9 mouse cellular contexts compared by ENCODE assay signal in the genomic region with DNA sequence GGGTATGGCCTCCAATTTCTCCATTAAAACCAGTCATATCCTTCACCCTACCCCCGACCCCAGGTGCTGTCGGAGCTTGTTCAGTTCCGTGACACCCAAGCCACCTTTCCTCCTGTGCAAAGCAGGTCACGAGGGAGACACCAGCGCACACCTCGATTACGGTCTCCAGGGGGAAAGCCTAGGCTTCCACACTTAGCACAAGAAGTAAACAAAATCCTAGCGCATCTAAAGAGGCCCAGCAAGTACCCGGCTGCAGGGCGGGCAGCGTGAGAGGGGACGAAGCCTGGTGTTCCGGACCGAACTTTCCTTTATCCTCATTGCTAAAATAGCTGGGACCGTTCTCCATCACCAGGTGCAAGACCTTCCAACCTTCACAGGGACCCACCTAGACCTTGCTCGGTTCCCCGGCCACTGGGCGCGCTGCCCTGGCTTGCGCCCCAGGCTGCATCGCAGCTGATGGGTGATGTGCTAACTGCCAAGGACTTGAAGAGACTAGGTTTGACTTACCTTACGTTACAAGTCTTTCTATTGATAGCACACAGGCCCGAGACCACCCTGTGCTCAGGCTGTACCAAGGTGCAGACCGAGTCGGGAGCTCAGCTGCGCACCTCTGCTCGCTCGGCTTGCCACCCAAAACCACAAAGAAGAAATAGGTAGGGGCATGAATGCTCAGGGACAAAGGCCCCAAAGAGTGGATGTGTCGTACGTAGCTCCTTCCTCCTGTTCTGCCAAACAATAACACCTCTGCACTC. TPM values are rescaled to one million over a fixed set of nuclear protein-coding genes. Genes with fewer than 3 reads are reported as not detected.
DNase-seq lines count a peak whose midpoint lies in the region; ATAC-seq and TF ChIP-seq lines count a peak whose summit lies in the region.
"Had no signal": no experiment of that assay in that cellular context is flagged by ENCODE, and none has a peak within 500 bp of the region (broad histone marks: within the 10 kb centered on the region; RNA-seq: fewer than 3 reads in every experiment).

No protein-coding gene starts in this region.

- H3K4me1 ChIP-seq in heart, adult 2 months (ENCODE audit: control insufficient read depth, insufficient read depth, low read length), result peaks cover 1% of the 10 kb centered on the region
- peaks cover 19% of the 10 kb centered on the region; the same call in 1 of the 2 replicates for H3K4me1 ChIP-seq in embryonic facial prominence, embryonic 15.5 days
- peaks cover 27% of the 10 kb centered on the region for H3K4me1 ChIP-seq in hindbrain, embryonic 12.5 days
- H3K4me1 ChIP-seq in limb, embryonic 13.5 days, result peaks cover 40% of the 10 kb centered on the region
- peaks cover 21% of the 10 kb centered on the region for H3K4me1 ChIP-seq in neural tube, embryonic 12.5 days

- H3K9me3 ChIP-seq in embryonic facial prominence, embryonic 15.5 days (replicated peaks), result no peaks in the 10 kb centered on the region
- H3K9me3 ChIP-seq in hindbrain, embryonic 12.5 days (replicated peaks), result no peaks in the 10 kb centered on the region
- no peaks in the 10 kb centered on the region for H3K9me3 ChIP-seq in limb, embryonic 13.5 days
- no peaks in the 10 kb centered on the region for H3K9me3 ChIP-seq in neural tube, embryonic 12.5 days
- H3K9me3 ChIP-seq: G1E had no signal

- no peak for TF ChIP-seq EP300 in heart, adult 2 months (IDR thresholded peaks at IDR 0.05; ENCODE audit: insufficient read depth, low read depth, low read length)

- intact Hi-C loops in heart, adult 2 months (cut with DNase I), result no loop called here
- intact Hi-C loops in heart, postnatal 25 days (cut with DNase I), result loop anchor here (5.0 kb wide), 1 partner anchor 160 kb away; the partner anchor contains the start of gene Pyroxd1

- H3K79me2 ChIP-seq in heart, adult 2 months (replicated peaks; ENCODE audit: control insufficient read depth, insufficient read depth, low read length), result no peaks in the 10 kb centered on the region

- H3K27ac ChIP-seq in heart, adult 2 months, result peak overlapping the region; percentile 79
- peak overlapping the region; percentile 44; the same call in 1 of the 2 replicates for H3K27ac ChIP-seq in embryonic facial prominence, embryonic 15.5 days (replicated peaks)
- H3K27ac ChIP-seq in hindbrain, embryonic 12.5 days, result peak overlapping the region; percentile 71
- peak overlapping the region; percentile 75 for H3K27ac ChIP-seq in limb, embryonic 13.5 days
- no peak overlapping the region for H3K27ac ChIP-seq in neural tube, embryonic 12.5 days

- peak overlapping the region; percentile 76 for H3K9ac ChIP-seq in heart, adult 2 months (ENCODE audit: low read depth, low read length)
- H3K9ac ChIP-seq in embryonic facial prominence, embryonic 15.5 days, result peak overlapping the region; percentile 9
- H3K9ac ChIP-seq in hindbrain, embryonic 12.5 days, result peak overlapping the region; percentile 78
- H3K9ac ChIP-seq in limb, embryonic 13.5 days, result peak overlapping the region; percentile 84
- peak overlapping the region; percentile 72 for H3K9ac ChIP-seq in neural tube, embryonic 12.5 days

- H3K4me2 ChIP-seq in embryonic facial prominence, embryonic 15.5 days (replicated peaks), result peak overlapping the region; percentile 71
- peak overlapping the region; percentile 88 for H3K4me2 ChIP-seq in hindbrain, embryonic 12.5 days (replicated peaks)
- peak overlapping the region; percentile 94 for H3K4me2 ChIP-seq in limb, embryonic 13.5 days (replicated peaks)
- peak overlapping the region; percentile 78 for H3K4me2 ChIP-seq in neural tube, embryonic 12.5 days (replicated peaks)

- ATAC-seq in embryonic facial prominence, embryonic 15.5 days (ENCODE audit: insufficient number of reproducible peaks, low FRiP score, low TSS enrichment, low read depth), result peak; percentile 35
- peak; percentile 82 for ATAC-seq in hindbrain, embryonic 12.5 days (ENCODE audit: low FRiP score)
- peak; percentile 75 for ATAC-seq in limb, embryonic 13.5 days (ENCODE audit: low FRiP score, low read depth)
- peak; percentile 65 for ATAC-seq in neural tube, embryonic 12.5 days (ENCODE audit: low FRiP score, low read depth)

- no peak for TF ChIP-seq CTCF in heart, adult 2 months (IDR thresholded peaks at IDR 0.05)

- no peak for TF ChIP-seq POLR2A in heart, adult 2 months (IDR thresholded peaks at IDR 0.05; ENCODE audit: insufficient read depth, low read depth, low read length)

- peak overlapping the region; percentile 67 for H3K4me3 ChIP-seq in heart, adult 2 months
- peak overlapping the region; percentile 51 for H3K4me3 ChIP-seq in embryonic facial prominence, embryonic 15.5 days (replicated peaks)
- H3K4me3 ChIP-seq in hindbrain, embryonic 12.5 days, result peak overlapping the region; percentile 64
- peak overlapping the region; percentile 67 for H3K4me3 ChIP-seq in limb, embryonic 13.5 days
- peak overlapping the region; percentile 64 for H3K4me3 ChIP-seq in neural tube, embryonic 12.5 days

- no peaks in the 10 kb centered on the region for H3K27me3 ChIP-seq in heart, adult 2 months (ENCODE audit: control insufficient read depth, insufficient read depth, low read length)
- peaks cover 7% of the 10 kb centered on the region for H3K27me3 ChIP-seq in embryonic facial prominence, embryonic 15.5 days
- peaks cover 17% of the 10 kb centered on the region for H3K27me3 ChIP-seq in hindbrain, embryonic 12.5 days
- peaks cover 15% of the 10 kb centered on the region; the same call in 1 of the 2 replicates for H3K27me3 ChIP-seq in limb, embryonic 13.5 days
- H3K27me3 ChIP-seq in neural tube, embryonic 12.5 days (replicated peaks), result peaks cover 10% of the 10 kb centered on the region

- DNase-seq in heart, adult 2 months, result peak in 1 of 2 experiments; percentile 56
- no peak for DNase-seq in heart, postnatal 25 days (ENCODE audit: low spot score)
- peak; percentile 36 for DNase-seq in adrenal gland, postnatal 14 days
- no peak for DNase-seq in gastrocnemius, postnatal 25 days

- H3K36me3 ChIP-seq in heart, adult 2 months (ENCODE audit: control insufficient read depth, insufficient read depth, low read length), result peaks cover 14% of the 10 kb centered on the region
- H3K36me3 ChIP-seq in embryonic facial prominence, embryonic 15.5 days, result no peaks in the 10 kb centered on the region
- H3K36me3 ChIP-seq in hindbrain, embryonic 12.5 days, result peaks cover 9% of the 10 kb centered on the region; the same call in 1 of the 2 replicates
- H3K36me3 ChIP-seq in limb, embryonic 13.5 days, result peaks cover 7% of the 10 kb centered on the region
- peaks cover 10% of the 10 kb centered on the region; the same call in 1 of the 2 replicates for H3K36me3 ChIP-seq in neural tube, embryonic 12.5 days
- H3K36me3 ChIP-seq: G1E had no signal

- 7% methylated on average over 30 of the region's 30 CpGs for WGBS in heart, adult 2 months
- 2% methylated on average over 30 of the region's 30 CpGs for WGBS in embryonic facial prominence, embryonic 15.5 days
- WGBS in hindbrain, embryonic 12.5 days, result under 1% methylated on average over 30 of the region's 30 CpGs
- WGBS in limb, embryonic 13.5 days, result under 1% methylated on average over 30 of the region's 30 CpGs
- WGBS in neural tube, embryonic 12.5 days, result under 1% methylated on average over 30 of the region's 30 CpGs

RNA-seq across cellular contexts. Expression of gene Ldhb, which starts 0.5 kb away (rescaled TPM):
- 1,000 to 10,000 TPM; 2,754 to 3,232 TPM for total RNA-seq in heart, adult 2 months (2021)
- 2,197 and 2,972 TPM in 2 replicates for polyA plus RNA-seq in heart, adult 2 months (2012; rRNA removed)
- total RNA-seq in heart, postnatal 25 days (2021), result 1,000 to 10,000 TPM; 2,652 to 2,667 TPM
- 446 and 476 TPM in 2 replicates for total RNA-seq in adrenal gland, postnatal 14 days (2021)
- 211 and 225 TPM in 2 replicates for polyA plus RNA-seq in embryonic facial prominence, embryonic 15.5 days (2015; fragmentation: Nextera tagmentation; extraction: Ambion mirVana)
- polyA plus RNA-seq in hindbrain, embryonic 12.5 days (2016; fragmentation: Nextera tagmentation; extraction: Ambion mirVana), result 385 and 413 TPM in 2 replicates
- 361 and 383 TPM in 2 replicates for polyA plus RNA-seq in limb, embryonic 13.5 days (2015; fragmentation: Nextera tagmentation; extraction: Ambion mirVana)
- polyA plus RNA-seq in neural tube, embryonic 12.5 days (2016; fragmentation: Nextera tagmentation; extraction: Ambion mirVana), result 495 and 509 TPM in 2 replicates
- 100 to 1,000 TPM; 120 to 334 TPM for total RNA-seq in gastrocnemius, postnatal 25 days (2021)
- total RNA-seq: G1E had no signal
- polyA plus RNA-seq: G1E had no signal

RNA-seq across cellular contexts. Expression of gene Gys2, which starts 34.3 kb away (rescaled TPM):
- under 1 TPM; 0.09 to 0.39 TPM for total RNA-seq in heart, adult 2 months (2021)
- polyA plus RNA-seq in heart, adult 2 months (2012; rRNA removed), result 0.50 and 1.0 TPM in 2 replicates
- under 1 TPM in 1 of 2 experiments, not detected in 1; 0.08 TPM for total RNA-seq in heart, postnatal 25 days (2021)
- 4.3 and 15.7 TPM in 2 replicates for total RNA-seq in adrenal gland, postnatal 14 days (2021)
- polyA plus RNA-seq in embryonic facial prominence, embryonic 15.5 days (2015; fragmentation: Nextera tagmentation; extraction: Ambion mirVana), result 0.05 TPM in 1 of 2 replicates, not detected in the other
- 0.50 TPM in 1 of 2 replicates, not detected in the other for polyA plus RNA-seq in hindbrain, embryonic 12.5 days (2016; fragmentation: Nextera tagmentation; extraction: Ambion mirVana)
- polyA plus RNA-seq in limb, embryonic 13.5 days (2015; fragmentation: Nextera tagmentation; extraction: Ambion mirVana), result 0.14 TPM in 1 of 2 replicates, not detected in the other
- 0.06 TPM in 1 of 2 replicates, not detected in the other for polyA plus RNA-seq in neural tube, embryonic 12.5 days (2016; fragmentation: Nextera tagmentation; extraction: Ambion mirVana)
- total RNA-seq in gastrocnemius, postnatal 25 days (2021), result not detected
- total RNA-seq: G1E had no signal
- polyA plus RNA-seq: G1E had no signal

Comparison
In these comparisons a context has a peak if more than half of its experiments do, and no peak if none do; other contexts are left out.
1. H3K9ac ChIP-seq: peak in every context shown above with its lines; median percentile 84 in limb, embryonic 13.5 days; 78 in hindbrain, embryonic 12.5 days; 76 in heart, adult 2 months; 72 in neural tube, embryonic 12.5 days; 9 in embryonic facial prominence, embryonic 15.5 days.